12 mouse cellular contexts compared by ENCODE assay signal in the genomic region with DNA sequence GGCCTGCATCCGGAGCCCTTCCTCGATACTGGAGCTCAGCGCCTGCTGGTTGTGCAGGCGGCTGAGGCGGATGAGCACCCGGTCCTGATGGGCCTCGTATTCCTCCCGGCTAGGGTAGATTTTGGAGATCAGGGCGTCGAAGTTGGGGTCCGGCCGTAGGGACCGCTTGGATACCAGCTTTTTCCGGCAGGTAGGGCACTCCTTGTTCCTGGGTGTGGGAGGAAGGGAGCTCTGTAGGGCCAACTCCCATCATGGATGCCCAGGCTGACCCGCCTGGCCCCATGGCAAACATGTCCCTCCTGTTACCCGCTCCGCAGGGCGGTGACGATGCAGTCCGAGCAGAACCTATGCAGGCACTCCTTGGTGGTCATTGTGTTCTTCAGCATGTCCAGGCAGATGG. TPM values are rescaled to one million over a fixed set of nuclear protein-coding genes. Genes with fewer than 3 reads are reported as not detected.
DNase-seq lines count a peak whose midpoint lies in the region; ATAC-seq lines count a peak whose summit lies in the region.
"Had no signal": no experiment of that assay in that cellular context is flagged by ENCODE, and none has a peak within 500 bp of the region (broad histone marks: within the 10 kb centered on the region; RNA-seq: fewer than 3 reads in every experiment).

No protein-coding gene starts in this region.

- H3K27ac ChIP-seq in forebrain, embryonic 11.5 days (ENCODE audit: low read depth, low read length) = no peak overlapping the region
- no peak overlapping the region for H3K27ac ChIP-seq in forebrain, embryonic 15.5 days (replicated peaks)

- H3K9me3 ChIP-seq in forebrain, embryonic 11.5 days (ENCODE audit: control insufficient read depth, low read length) = peaks cover 6% of the 10 kb centered on the region; the same call in 1 of the 2 replicates
- no peaks in the 10 kb centered on the region for H3K9me3 ChIP-seq in forebrain, embryonic 15.5 days

- no peak for ATAC-seq in forebrain, embryonic 11.5 days (replicated peaks; ENCODE audit: low FRiP score)
- ATAC-seq in forebrain, embryonic 15.5 days (replicated peaks) = no peak
- ATAC-seq: CD4-positive, CD25-positive, alpha-beta regulatory T cell, adult 4 months; lung, postnatal 0 days had no signal

- H3K4me3 ChIP-seq in forebrain, embryonic 11.5 days (ENCODE audit: low read depth, low read length) = no peak overlapping the region
- H3K4me3 ChIP-seq in forebrain, embryonic 15.5 days = no peak overlapping the region

- H3K36me3 ChIP-seq in forebrain, embryonic 11.5 days (ENCODE audit: control insufficient read depth, insufficient read depth, low read length) = peaks cover 22% of the 10 kb centered on the region
- peaks cover 20% of the 10 kb centered on the region for H3K36me3 ChIP-seq in forebrain, embryonic 15.5 days

- WGBS in forebrain, embryonic 11.5 days = 96% methylated on average over 20 of the region's 20 CpGs
- WGBS in forebrain, embryonic 15.5 days = 97% methylated on average over 20 of the region's 20 CpGs

- peak; percentile 56 for DNase-seq in forebrain, embryonic 11.5 days (ENCODE audit: low spot score)
- DNase-seq in kidney, adult 11 months = peak; percentile 15
- DNase-seq in kidney, postnatal 36 days = no peak
- peak; percentile 19 for DNase-seq in 3134 (ENCODE audit: extremely low read depth, insufficient read length, low spot score)
- DNase-seq in MN1 (ENCODE audit: low spot score) = peak; percentile 6
- no peak for DNase-seq in lung, postnatal 25 days (ENCODE audit: low spot score)
- DNase-seq: adrenal gland, adult 2 months; gastrocnemius, postnatal 36 days; right cerebral cortex, postnatal 14 days had no signal

- H3K4me1 ChIP-seq in forebrain, embryonic 11.5 days (replicated peaks; ENCODE audit: control insufficient read depth, insufficient read depth, low read length) = peaks cover 20% of the 10 kb centered on the region
- peaks cover 42% of the 10 kb centered on the region for H3K4me1 ChIP-seq in forebrain, embryonic 15.5 days

- H3K27me3 ChIP-seq in forebrain, embryonic 11.5 days (ENCODE audit: control insufficient read depth, insufficient read depth, low read length) = no peaks in the 10 kb centered on the region
- no peaks in the 10 kb centered on the region for H3K27me3 ChIP-seq in forebrain, embryonic 15.5 days

- no peak overlapping the region for H3K9ac ChIP-seq in forebrain, embryonic 11.5 days (ENCODE audit: low read length)
- H3K9ac ChIP-seq in forebrain, embryonic 15.5 days (replicated peaks) = no peak overlapping the region

- no peak overlapping the region for H3K4me2 ChIP-seq in forebrain, embryonic 11.5 days (ENCODE audit: low read depth, low read length, severe bottlenecking)
- H3K4me2 ChIP-seq in forebrain, embryonic 15.5 days (replicated peaks) = no peak overlapping the region

RNA-seq across cellular contexts. Expression of a gene that starts 1.5 kb away (rescaled TPM):
- polyA plus RNA-seq in forebrain, embryonic 11.5 days (2014; fragmentation: Nextera tagmentation; extraction: Ambion mirVana) = 7.5 and 8.3 TPM in 2 replicates
- 21.9 and 22.9 TPM in 2 replicates for polyA plus RNA-seq in forebrain, embryonic 15.5 days (2015; fragmentation: Nextera tagmentation; extraction: Ambion mirVana)

RNA-seq across cellular contexts. Expression of a gene that starts 4.9 kb away (rescaled TPM):
- 81.7 and 101 TPM in 2 replicates for polyA plus RNA-seq in forebrain, embryonic 11.5 days (2014; fragmentation: Nextera tagmentation; extraction: Ambion mirVana)
- polyA plus RNA-seq in forebrain, embryonic 15.5 days (2015; fragmentation: Nextera tagmentation; extraction: Ambion mirVana) = 64.4 and 74.3 TPM in 2 replicates

RNA-seq across cellular contexts. Expression of a gene that starts 8.5 kb away (rescaled TPM):
- 99.6 and 104 TPM in 2 replicates for polyA plus RNA-seq in forebrain, embryonic 11.5 days (2014; fragmentation: Nextera tagmentation; extraction: Ambion mirVana)
- polyA plus RNA-seq in forebrain, embryonic 15.5 days (2015; fragmentation: Nextera tagmentation; extraction: Ambion mirVana) = 148 and 156 TPM in 2 replicates

RNA-seq across cellular contexts. Expression of a gene that starts 8.6 kb away (rescaled TPM):
- 32.8 and 40.3 TPM in 2 replicates for polyA plus RNA-seq in forebrain, embryonic 11.5 days (2014; fragmentation: Nextera tagmentation; extraction: Ambion mirVana)
- 58.2 and 64.5 TPM in 2 replicates for polyA plus RNA-seq in forebrain, embryonic 15.5 days (2015; fragmentation: Nextera tagmentation; extraction: Ambion mirVana)

RNA-seq across cellular contexts. Expression of a gene that starts 16.2 kb away (rescaled TPM):
- polyA plus RNA-seq in forebrain, embryonic 11.5 days (2014; fragmentation: Nextera tagmentation; extraction: Ambion mirVana) = 1.3 and 1.7 TPM in 2 replicates
- polyA plus RNA-seq in forebrain, embryonic 15.5 days (2015; fragmentation: Nextera tagmentation; extraction: Ambion mirVana) = 2.0 and 2.1 TPM in 2 replicates

Comparison
In these comparisons a context has a peak if more than half of its experiments do, and no peak if none do; other contexts are left out.
1. DNase-seq: peak in forebrain, embryonic 11.5 days (single experiment), kidney, adult 11 months (single experiment), 3134 (single experiment) and MN1 (single experiment); none in kidney, postnatal 36 days (0 of 2) and lung, postnatal 25 days (single experiment).